Mouse (Mus musculus): ENCODE results near the gene Rgs14.

Rgs14 gene

DNA sequence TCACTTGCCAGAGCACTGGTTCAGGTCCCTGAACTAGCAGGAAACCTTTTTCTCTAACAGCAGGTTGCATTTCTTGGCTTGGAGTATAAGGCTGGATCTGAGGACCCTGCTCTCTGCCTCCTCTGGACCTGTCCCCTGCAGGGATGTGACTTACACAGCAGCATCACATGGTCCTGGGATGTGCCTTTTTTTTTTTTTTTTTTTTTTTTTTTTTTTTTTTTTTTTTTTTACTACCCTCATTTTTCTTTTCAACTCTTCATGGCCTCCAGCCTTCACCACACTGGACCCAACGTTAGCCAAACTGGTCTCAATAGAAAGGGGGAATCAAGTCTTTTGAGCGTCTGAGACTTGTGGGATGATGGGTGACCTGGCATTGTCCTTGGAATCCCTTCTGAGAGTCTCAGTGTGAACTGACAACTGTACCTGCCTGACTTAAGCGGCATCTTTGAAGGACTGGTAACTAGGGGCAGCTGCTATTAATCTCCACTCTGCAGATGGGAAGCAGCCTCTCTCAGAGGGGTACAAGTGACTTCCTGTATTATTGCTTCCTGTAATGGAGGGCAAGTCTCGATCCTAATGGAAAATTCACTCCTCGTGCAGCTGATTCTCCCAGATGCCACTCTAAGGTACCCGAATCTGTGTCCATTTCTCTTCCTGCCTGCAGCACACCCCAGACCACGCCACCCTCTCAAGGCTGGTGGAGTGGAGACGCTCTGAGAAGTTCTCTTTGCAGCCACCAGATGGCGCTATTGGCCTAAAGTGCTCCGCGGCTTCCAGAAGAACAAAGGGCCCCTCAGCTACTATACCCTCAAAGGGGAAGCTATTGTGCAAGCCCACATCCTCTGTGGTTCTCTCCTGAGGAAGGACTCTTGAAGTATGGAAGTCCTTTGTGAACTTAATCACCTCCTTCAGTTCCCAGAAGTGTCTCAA is 35.6 kb downstream of the Rgs14 start:
- DNase-seq (ENCODE audit: low spot score): peak; percentile 62

DNA sequence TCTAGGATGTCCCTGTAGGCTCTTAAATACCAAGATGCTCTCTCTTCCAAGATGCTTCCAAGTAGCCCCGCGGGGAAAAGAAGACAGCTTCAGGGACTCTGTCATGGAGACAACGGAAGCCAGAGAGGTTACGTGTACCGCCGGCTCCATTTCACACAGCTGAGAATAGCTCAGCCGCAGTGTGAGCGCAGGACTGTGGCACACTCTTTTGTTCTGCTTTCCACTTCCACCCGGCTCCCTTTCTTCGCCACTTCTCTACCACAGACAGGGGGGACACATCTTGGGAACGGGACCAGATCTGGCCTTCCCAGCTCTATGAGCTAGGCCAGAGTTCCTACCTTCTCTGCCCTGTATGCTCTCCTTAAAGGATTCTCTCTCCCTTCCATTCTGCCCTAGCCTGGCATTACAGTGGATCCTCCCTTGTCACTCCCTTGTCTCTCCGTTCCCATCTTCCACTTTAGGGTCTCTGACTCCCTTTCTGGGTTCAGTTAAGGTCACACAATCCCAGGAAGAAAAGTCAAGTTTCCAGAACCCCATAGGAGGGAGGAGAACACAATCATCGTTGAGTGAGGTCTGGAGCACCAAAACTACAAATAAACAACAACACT is 36.4 kb downstream of the Rgs14 start:
- no peak for DNase-seq (ENCODE audit: low spot score)

- no peak for DNase-seq (ENCODE audit: low spot score)
Measured at GRCm38 (mm10) chr13:55407341-55407740, 37.8 kb downstream of the Rgs14 start.

GRCm38 (mm10) chr13:55408546-55409120 is 39.1 kb downstream of the Rgs14 start:
- no peak for DNase-seq (ENCODE audit: low spot score)

DNA sequence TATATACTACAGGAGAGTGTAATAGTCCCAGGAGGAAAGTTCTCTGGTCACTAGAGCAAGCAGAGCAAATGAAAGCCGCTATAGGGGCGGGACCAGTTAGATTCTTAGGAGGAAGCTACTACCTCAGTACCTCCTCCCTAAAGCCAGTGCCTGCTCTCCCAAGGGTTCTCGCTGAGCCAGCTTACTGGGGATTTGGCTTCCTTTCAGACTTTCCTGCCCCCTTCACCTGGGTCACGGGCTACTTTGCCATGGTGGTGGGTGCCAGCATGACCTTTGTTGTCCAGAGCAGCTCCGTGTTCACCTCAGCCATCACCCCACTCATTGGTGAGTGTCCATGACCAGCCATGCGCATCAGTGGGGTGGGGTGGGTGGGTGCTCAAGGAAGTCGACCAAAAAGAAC is 42.3 kb downstream of the Rgs14 start:
- DNase-seq (ENCODE audit: low spot score): no peak

- no peak for DNase-seq (ENCODE audit: low spot score)
Measured at GRCm38 (mm10) chr13:55412643-55413307, 43.2 kb downstream of the Rgs14 start.

DNA sequence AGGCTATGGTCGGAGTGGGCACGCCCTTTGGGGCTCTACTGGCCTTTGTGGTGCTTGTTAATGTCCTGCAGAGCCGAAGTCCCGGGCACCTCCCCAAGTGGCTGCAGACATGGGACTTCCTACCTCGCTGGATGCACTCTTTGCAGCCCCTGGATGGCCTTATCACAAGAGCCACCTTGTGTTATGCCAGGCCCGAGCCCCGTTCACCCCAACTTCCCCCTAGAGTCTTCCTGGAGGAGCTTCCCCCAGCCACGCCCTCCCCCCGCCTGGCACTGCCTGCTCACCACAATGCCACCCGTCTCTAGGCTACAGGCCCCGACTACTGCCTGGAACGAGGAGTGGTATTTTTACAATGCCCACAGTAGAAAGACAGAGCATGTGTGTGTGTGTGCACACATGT is 43.8 kb downstream of the Rgs14 start:
- DNase-seq (ENCODE audit: low spot score): no peak

DNA sequence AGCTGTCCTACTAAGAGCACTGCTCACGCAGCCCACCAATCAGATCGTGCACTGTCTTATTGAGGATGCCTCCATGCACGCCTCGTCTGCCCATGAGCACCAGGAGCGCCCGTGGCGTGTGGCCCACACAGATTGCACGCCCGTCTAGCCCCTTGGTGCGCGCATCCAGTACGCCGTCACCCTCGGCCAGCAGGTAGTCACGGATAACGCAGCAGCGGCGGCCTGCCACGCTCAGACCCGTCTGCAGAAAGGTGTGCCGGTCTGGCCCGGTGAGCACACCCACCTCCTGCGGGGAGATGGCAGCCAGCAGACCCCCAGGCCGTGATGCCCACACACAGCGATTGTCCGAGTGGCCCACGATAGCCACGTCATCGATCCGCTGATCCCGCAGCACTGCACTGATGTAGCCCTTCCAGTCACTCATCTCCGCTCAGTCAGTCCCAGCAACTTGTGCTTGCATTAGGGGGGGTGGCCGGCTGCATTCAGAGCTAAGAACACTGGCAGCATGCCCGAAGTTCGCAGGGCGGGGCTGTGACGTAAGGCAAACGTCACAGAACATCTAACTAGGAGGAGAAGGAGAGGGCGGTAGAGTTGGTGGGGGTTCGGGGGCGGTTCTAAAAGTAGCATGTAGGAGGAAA is 45.3 kb downstream of the Rgs14 start, which contains the start of gene Pfn3:
Gene Pfn3, minus strand, starts transcription at position 490 of the 638 bp plus-strand sequence.
- DNase-seq (ENCODE audit: low spot score): peak; percentile 64

DNA sequence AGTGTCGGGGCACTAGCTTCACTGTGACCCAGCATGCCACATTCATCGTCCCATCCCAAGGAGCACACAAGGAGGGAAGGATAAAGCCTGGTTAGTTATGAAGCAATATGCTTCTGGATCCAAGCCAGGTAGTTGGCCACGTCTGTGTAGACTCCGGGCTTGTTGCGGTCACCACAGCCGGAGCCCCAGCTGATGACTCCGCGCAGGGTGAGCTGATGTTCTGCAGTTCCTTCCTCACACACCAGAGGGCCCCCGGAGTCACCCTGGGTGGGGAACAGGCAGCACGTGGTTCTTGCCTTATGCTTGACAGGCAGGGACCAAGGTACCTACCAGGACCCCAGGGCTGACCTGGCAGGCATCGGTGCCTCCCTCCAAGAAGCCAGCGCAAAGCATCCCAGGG is 48.5 kb downstream of the Rgs14 start:
- DNase-seq (ENCODE audit: low spot score): peak; percentile 72

- no peak for DNase-seq (ENCODE audit: low spot score)
Measured at GRCm38 (mm10) chr13:55419142-55419541, 49.6 kb downstream of the Rgs14 start.

GRCm38 (mm10) chr13:55420018-55420932 is 50.7 kb downstream of the Rgs14 start:
- no peak for DNase-seq (ENCODE audit: low spot score)

DNA sequence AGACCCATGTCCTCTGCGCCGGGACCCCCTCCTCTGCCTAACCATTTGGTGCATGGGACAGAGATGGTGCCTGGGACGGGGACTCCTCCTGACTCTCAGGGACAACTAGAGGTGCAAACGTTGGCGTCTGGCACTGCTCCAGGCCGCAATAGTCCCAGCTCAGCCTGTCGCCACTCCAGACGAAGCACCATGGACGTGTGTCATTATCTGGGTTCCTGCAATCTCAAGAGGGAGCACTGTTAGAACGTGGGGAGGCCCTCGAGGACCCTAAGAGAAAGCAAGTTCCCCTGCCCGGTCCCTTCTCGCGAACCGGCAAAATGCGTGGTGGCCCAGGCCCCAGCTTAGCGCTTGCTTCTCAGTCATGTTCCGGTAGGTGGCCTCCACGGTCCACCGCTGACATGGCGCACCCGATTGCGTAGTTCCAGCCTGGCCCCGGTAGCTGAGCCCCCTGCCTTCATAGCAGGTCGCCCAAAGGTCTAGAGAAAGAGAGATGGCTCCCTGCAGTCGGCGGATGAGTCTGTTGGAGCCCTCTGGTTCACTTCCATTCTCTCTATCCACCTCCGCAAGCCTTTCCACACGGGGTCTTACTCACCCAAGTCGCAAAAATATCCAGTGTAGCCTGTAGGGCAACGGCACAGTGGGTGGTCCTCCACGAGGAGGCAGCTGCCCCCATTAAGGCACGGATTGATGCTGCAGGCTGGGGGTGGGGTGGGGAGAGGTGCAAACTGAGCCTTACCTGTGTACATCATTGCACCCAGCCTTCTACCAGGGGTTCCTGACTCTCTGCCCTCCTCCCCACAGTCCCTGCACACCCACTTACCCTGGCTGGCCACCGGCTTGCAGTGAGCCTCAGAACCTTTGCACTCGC is 51.6 kb downstream of the Rgs14 start:
- DNase-seq (ENCODE audit: low spot score): peak; percentile 35

DNA sequence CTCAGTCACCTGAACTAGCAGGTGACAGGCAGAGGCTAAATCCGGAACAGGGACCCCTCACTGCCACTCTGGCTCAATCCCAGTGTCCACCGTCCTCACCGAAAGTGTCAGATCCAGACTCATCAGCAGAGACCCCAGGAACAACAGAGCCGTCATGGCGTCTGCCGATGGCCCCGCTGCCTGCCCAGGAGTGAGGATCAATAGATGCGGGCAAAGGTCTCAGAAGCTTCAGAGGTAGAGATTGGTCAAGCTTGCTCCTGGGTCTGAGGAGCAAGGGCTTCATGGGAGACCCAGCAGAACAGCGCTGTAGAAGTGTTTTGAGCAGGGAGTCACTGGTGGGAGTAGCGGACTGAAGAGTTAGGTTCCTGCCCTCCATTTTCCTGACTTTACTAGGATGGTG is 57.1 kb downstream of the Rgs14 start, which contains the start of gene F12:
Gene F12, minus strand, starts transcription at position 181 of the 400 bp plus-strand sequence.
- no peak for DNase-seq (ENCODE audit: low spot score)

GRCm38 (mm10) chr13:55429226-55429888 is 59.8 kb downstream of the Rgs14 start:
- DNase-seq (ENCODE audit: low spot score): no peak

DNA sequence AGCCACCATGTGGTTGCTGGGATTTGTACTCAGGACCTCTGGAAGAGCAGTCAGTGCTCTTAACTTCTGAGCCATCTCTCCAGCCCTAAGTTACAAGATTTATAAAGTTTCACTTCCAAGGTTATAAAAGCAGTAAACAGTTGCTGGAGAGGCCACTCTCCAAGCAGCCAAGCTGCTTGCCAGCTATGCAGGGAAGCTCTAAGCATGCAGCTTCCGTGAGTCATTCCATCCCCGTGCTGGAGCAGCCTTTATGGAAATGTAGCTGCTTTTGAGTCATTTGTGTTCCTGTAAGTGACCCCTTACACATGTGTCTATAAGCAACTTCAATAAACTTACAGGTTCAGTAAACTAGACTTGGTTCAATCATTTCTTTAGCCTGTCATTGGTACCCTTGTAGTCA is 61.0 kb downstream of the Rgs14 start:
- DNase-seq (ENCODE audit: low spot score): no peak

- no peak for DNase-seq (ENCODE audit: low spot score)
Measured at GRCm38 (mm10) chr13:55431889-55432685, 62.6 kb downstream of the Rgs14 start.
